Mouse (Mus musculus) MEL-GATA-1-ER (cell line): Measurements from ENCODE around the gene Dgcr8.

Experiments
- DNase-seq: peaks from one replicate; pipeline ENCODE4 v3.0.0-alpha.2; 2012; ENCODE audit warnings: low read depth; ENCODE audit errors: extremely low read depth

The Dgcr8 gene

GRCm38 (mm10) chr16:18249364-18249967 is 39.6 kb downstream of the Dgcr8 start:
- peak; percentile 82 for DNase-seq

GRCm38 (mm10) chr16:18248433-18249363 is 40.3 kb downstream of the Dgcr8 start, which contains the start of the genes Trmt2a and Ranbp1:
Trmt2a (plus strand) TSS chr16:18248679.
Ranbp1 (minus strand) TSS chr16:18248732.
- peak; percentile 91 for DNase-seq

- DNase-seq: peak; percentile 42
These were observed 41.3 kb downstream of the Dgcr8 start for GRCm38 (mm10) chr16:18247521-18248399.

- no peak for DNase-seq
These were observed 47.5 kb downstream of the Dgcr8 start for GRCm38 (mm10) chr16:18241581-18241980.

GRCm38 (mm10) chr16:18236676-18237501 is 52.2 kb downstream of the Dgcr8 start:
- DNase-seq: peak; percentile 29

GRCm38 (mm10) chr16:18235389-18236065 is 53.5 kb downstream of the Dgcr8 start:
- no peak for DNase-seq

- no peak for DNase-seq
These were observed 54.2 kb downstream of the Dgcr8 start, which contains the start of gene Zdhhc8 for GRCm38 (mm10) chr16:18234671-18235388. Zdhhc8 (minus strand) TSS chr16:18235136.

GRCm38 (mm10) chr16:18233919-18234670 is 55.0 kb downstream of the Dgcr8 start:
- DNase-seq: no peak

GRCm38 (mm10) chr16:18233451-18233850 is 55.6 kb downstream of the Dgcr8 start:
- no peak for DNase-seq

GRCm38 (mm10) chr16:18231451-18231850 is 57.6 kb downstream of the Dgcr8 start:
- DNase-seq: no peak

- no peak for DNase-seq
These were observed 58.0 kb downstream of the Dgcr8 start for GRCm38 (mm10) chr16:18231047-18231446.

GRCm38 (mm10) chr16:18230617-18231016 is 58.4 kb downstream of the Dgcr8 start:
- DNase-seq: no peak

- DNase-seq: no peak
These were observed 59.4 kb downstream of the Dgcr8 start for GRCm38 (mm10) chr16:18229622-18230021.

GRCm38 (mm10) chr16:18228856-18229255 is 60.2 kb downstream of the Dgcr8 start:
- DNase-seq: no peak

GRCm38 (mm10) chr16:18227897-18228422 is 61.1 kb downstream of the Dgcr8 start:
- DNase-seq: no peak

GRCm38 (mm10) chr16:18227187-18227586 is 61.9 kb downstream of the Dgcr8 start:
- DNase-seq: no peak

GRCm38 (mm10) chr16:18222188-18222587 is 66.9 kb downstream of the Dgcr8 start:
- DNase-seq: no peak

GRCm38 (mm10) chr16:18221543-18221898 is 67.5 kb downstream of the Dgcr8 start:
- DNase-seq: no peak
